Comparison of ENCODE assay signal across 8 mouse cellular contexts in genomic region chr3:104700751-104701335, GRCm38 (mm10).
A peak's percentile ranks its signal among the peaks of the same experiment; 100 is the strongest.
DNase-seq lines count a peak whose midpoint lies in the region; ATAC-seq lines count a peak whose summit lies in the region.

No protein-coding gene starts in this region.

- intact Hi-C loops in left cerebral cortex, postnatal 10 days (cut with DNase I): no loop called here

- peak; percentile 87 for DNase-seq in WW6 (ENCODE audit: low read depth, low spot score)
- DNase-seq in gastrocnemius, postnatal 10 days: peak; percentile 81
- DNase-seq in left cerebral cortex, postnatal 10 days (ENCODE audit: extremely low spot score in 1 of 2, low spot score in 2 of 2): peak; percentile 24 to 87
- DNase-seq in right cerebral cortex, postnatal 14 days: peak; percentile 78
- peak; percentile 83 for DNase-seq in urinary bladder, postnatal 14 days (ENCODE audit: low spot score)

- ATAC-seq in common myeloid progenitor, adult 5-6 weeks (replicated peaks; ENCODE audit: low read depth, poor library complexity, severe bottlenecking): peak; percentile 99
- peak; percentile 97 for ATAC-seq in inflammation-experienced regulatory T-cells, adult 6 months
- ATAC-seq in megakaryocyte-erythroid progenitor cell, adult 5-6 weeks (replicated peaks; ENCODE audit: low FRiP score, low TSS enrichment, poor library complexity, severe bottlenecking): peak; percentile 100

Comparison
In these comparisons a context has a peak if more than half of its experiments do, and no peak if none do; other contexts are left out.
1. Peak in every context shown above with its lines: DNase-seq and ATAC-seq.